Mouse (Mus musculus) embryonic fibroblast, embryonic 13.5 days (primary cell): ENCODE measurements around the gene Cdkn2d. TPM values are rescaled to one million over a fixed set of nuclear protein-coding genes. Genes with fewer than 3 reads are reported as not detected.

Experiments
- H3K27ac ChIP-seq: 2 replicates; pipeline ENCODE4 v1.5.1; 2012; ENCODE audit warnings: low read length, control low read depth, inconsistent platforms; ENCODE audit not compliant: insufficient read depth
- H3K4me1 ChIP-seq: 2 replicates; pipeline ENCODE4 v1.6.1; 2011; ENCODE audit warnings: low read length; ENCODE audit not compliant: control insufficient read depth, insufficient read depth
- H3K4me3 ChIP-seq: 2 replicates; pipeline ENCODE4 v1.5.1; 2011; ENCODE audit warnings: mild to moderate bottlenecking, control low read depth, low read length; ENCODE audit not compliant: insufficient read depth
- CTCF ChIP-seq: IDR thresholded peaks from 2 replicates; pipeline ENCODE4 v1.5.1; 2011; ENCODE audit warnings: mild to moderate bottlenecking, control low read depth, low read length, moderate library complexity, borderline replicate concordance; ENCODE audit not compliant: insufficient read depth
- POLR2A ChIP-seq: IDR thresholded peaks from 2 replicates; pipeline ENCODE4 v1.6.1; 2011; ENCODE audit warnings: low read depth, mild to moderate bottlenecking, control low read depth, low read length, moderate library complexity
- polyA plus RNA-seq: library from polyadenylated mRNA; stranded (reverse); fragments of >200 nt; gene quantifications from 2 replicates; pipeline ENCODE4 v1.2.4, GENCODE M21; 2011; ENCODE audit warnings: low read depth; ENCODE audit not compliant: missing spikeins, insufficient read length

Cdkn2d gene
- polyA plus RNA-seq, 1 experiment, result 16.5 TPM

DNA sequence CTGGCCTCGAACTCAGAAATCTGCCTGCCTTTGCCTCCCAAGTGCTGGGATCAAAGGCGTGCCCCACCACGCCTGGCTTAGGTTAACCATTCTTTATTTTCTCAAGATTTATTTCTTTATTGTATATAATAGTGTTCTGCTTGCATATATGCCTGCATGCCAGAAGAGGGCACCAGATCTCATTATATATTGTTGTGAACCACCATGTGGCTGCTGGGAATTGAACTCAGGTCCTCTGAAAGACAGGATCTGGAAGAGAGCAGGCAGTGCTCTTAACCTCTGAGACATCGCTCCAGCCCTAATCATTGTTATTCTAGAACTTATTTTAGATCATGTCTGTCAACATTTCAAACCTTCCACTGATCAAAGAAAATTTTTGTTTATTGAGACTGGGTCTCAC, 28.3 kb upstream of the Cdkn2d start:
- Histone ChIP-seq H3K4me1 (no peaks in the 10 kb centered on the region), H3K27ac (no peak overlapping the region), H3K4me3 (no peak overlapping the region)
- no peak for TF ChIP-seq CTCF
- no peak for TF ChIP-seq POLR2A

DNA sequence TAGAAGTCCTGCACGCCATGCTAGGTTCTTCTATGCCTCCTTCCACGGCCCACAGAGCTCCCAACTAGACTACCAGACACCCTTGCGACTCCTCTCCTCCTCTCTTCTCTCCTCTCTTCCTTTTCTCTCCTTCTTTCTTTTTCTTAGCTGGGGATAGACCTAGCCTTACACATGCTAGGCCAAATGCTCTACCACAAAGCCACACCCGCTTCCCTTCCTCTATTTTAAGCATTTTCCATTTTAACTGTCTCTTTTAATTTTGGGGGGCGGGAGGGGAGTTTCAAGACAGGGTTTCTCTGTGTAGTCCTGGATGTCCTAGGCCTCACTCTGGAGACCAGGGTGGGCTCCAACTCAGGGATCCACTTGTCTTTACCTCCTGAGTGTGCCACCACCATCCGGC, 27.6 kb upstream of the Cdkn2d start:
- H3K4me1 ChIP-seq, result no peaks in the 10 kb centered on the region
- H3K4me3 ChIP-seq, result no peak overlapping the region
- no peak for TF ChIP-seq CTCF
- no peak for TF ChIP-seq POLR2A
- no peak overlapping the region for H3K27ac ChIP-seq

DNA sequence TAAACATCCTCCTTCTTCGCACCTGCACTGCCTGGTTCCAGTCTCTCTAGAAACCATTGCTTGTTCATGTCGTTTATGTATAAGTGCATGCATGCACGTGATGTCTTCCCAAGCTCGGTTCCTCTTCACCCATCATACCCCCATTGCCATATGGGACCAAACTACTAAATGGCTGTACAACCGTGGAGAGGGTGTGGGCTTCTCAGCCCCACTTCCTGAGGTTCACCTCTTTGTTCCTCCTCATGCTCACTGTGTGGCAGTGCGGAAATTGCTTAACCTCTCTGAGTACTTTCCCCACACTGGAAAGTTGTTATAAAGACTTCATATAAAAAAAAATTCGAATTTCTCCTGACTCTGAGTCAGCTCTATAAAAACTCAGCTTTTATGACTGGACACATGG, 25.5 kb upstream of the Cdkn2d start:
- TF ChIP-seq POLR2A (no peak), CTCF (no peak)
- Histone ChIP-seq H3K4me3 (no peak overlapping the region), H3K27ac (no peak overlapping the region), H3K4me1 (no peaks in the 10 kb centered on the region)

DNA sequence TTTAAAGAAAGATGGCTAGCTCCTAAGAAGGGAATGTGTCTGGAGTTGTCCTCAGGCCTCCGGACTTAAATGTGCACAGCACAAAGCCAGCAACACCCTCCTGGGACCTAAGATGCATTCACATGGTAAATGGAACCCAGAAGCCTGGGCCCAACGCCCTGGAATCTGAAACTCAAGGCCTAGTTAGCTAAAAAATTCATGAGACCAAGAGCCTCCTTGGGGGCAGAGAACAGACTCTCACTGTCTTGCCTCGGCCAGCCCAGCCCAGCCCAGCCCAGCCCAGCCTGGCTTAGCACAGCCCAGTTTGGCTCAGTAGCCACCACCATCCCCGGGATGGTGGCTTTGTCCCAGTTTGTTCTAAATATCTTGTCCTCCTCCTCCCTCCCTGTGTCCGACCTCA, 24.2 kb upstream of the Cdkn2d start:
- H3K27ac ChIP-seq, result peak overlapping the region; percentile 41
- TF ChIP-seq POLR2A (no peak), CTCF (no peak)
- no peak overlapping the region for H3K4me3 ChIP-seq
- H3K4me1 ChIP-seq, result no peaks in the 10 kb centered on the region

DNA sequence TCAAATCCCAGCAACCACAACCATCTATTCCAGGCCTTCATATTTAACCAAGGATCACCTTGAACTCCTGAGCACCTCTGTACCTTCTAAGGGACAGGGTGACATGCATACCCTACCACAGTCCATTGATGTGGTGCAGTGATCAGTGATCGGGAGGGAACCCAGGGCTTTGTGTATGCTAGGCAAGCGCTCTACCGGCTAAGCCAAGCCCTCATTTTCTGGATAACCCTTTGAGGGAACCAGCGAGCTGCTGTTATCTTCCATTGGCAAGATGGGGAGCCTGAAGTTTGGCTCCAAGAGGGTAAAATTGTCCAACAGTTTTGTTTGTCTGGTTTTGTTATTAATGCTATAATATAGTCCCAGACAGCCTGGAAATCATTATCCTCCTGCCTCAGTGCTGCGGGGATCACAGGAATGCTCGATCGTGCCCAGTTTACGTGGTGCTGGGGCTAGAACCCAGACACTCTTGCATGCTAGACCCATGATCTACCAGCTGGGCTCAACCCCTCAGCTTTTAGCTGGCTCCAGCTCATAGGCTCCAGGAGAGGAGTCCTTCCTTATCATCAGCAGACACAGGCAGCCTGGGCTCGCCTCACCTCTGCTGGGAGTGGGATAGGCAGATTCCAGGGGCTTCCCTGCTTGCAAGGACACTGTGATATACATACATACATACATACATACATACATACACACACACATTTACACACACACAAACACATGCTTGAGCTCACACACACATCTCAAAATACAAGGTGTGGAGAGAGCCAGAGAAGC, 23.3 kb upstream of the Cdkn2d start:
- TF ChIP-seq POLR2A, result no peak
- TF ChIP-seq CTCF, result no peak
- Histone ChIP-seq H3K4me3 (no peak overlapping the region), H3K27ac (peak overlapping the region; percentile 41; the same call in 1 of the 2 replicates), H3K4me1 (no peaks in the 10 kb centered on the region)

DNA sequence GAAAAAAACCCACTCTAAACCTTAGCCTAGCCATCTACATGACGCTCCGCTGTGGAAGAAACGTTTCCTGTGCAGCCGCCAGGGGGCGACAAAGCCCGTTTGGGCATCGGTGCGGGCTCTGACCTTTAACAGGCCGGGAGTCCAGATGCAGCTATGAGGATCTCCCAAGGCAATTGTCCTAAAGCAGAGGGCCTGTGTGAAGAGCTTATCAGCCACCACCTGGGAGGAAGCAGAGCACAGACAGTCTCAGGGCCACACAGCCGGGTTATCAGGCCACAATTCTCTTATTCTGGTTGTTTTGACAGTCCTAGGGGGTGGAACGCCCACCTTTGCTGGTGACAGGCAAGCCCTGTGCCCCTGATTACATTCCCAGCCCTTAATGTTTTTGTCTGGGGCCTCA, 22.2 kb upstream of the Cdkn2d start:
- Histone ChIP-seq H3K27ac (no peak overlapping the region), H3K4me1 (no peaks in the 10 kb centered on the region), H3K4me3 (no peak overlapping the region)
- TF ChIP-seq CTCF (peak; percentile 81), POLR2A (no peak)

DNA sequence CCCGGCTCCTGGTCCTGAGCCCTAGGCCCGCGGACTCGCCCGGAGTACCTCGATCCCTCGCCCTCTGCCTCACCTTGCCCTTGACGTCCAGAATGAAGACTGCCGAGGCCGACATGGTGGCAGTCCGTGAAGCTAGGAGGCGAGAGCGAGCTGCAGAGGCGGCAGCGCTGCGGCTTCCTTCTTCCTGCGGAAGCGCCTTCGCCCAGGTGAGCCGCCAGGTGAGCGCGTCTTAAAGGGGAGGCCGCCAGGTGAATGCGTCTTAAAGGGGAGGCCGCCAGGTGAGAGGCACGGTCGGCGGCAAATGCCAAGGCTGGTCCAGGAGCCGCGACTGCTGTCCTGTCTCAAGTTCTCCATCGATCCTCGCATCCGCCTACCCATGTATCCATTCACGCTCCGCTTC, 20.9 kb upstream of the Cdkn2d start, which contains the start of gene Ap1m2:
Ap1m2 (minus strand) TSS at position 204 of the 400 bp plus-strand sequence.
- no peak for TF ChIP-seq CTCF
- TF ChIP-seq POLR2A, result no peak
- Histone ChIP-seq H3K27ac (no peak within 1 kb of the TSS), H3K4me3 (no peak within 1 kb of the TSS), H3K4me1 (no peaks in the 10 kb centered on the region)

DNA sequence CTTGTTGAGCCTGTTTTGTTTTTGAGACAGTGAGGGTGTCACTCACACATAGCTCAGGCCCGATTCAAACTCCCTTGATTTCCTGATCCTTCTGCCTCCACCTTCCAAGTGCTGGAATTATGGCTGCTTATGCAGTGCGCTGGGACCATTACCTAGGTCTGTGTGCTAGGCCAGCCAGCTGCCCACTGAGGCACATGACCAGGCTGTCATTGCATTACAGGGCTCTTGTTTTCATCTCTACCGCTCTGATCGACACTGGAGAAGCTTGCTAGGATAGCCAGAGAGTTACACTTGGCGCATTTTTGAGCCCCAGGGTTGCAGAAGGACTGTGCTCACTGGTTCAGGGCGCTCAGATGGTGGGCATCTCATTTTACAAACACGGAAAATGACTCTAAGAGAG, 20.5 kb upstream of the Cdkn2d start:
- Histone ChIP-seq H3K4me3 (no peak overlapping the region), H3K27ac (no peak overlapping the region), H3K4me1 (no peaks in the 10 kb centered on the region)
- TF ChIP-seq POLR2A (no peak), CTCF (no peak)

DNA sequence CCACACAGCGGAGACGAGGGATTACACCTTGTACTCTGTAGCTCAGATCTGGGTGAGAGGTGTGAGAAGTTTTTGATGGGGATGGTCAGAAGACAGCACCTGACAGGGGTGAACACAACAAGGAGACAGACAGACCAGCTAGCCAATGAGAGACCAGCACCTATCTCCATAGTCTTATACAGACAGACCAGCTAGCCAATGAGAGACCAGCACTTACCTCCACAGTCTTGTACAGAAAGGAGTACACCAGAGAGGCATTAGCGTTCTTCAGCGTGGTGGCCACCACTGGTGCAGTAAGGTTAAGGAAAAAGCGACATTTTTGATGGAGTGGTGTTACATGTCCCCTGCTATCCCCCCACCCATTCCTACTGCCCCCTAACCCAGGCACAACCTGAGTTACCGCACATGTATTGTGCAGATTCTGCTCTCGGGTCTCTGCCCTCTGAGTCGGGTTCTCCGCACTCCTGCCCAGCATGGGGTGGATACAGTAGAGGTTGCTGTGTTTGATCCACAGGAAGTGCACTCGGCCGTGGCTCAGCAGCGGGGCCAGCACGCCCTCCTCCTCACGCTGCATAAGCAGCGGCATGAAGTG, 18.0 kb upstream of the Cdkn2d start:
- H3K4me1 ChIP-seq, result no peaks in the 10 kb centered on the region
- H3K4me3 ChIP-seq, result no peak overlapping the region
- H3K27ac ChIP-seq, result no peak overlapping the region
- TF ChIP-seq CTCF (no peak), POLR2A (no peak)

DNA sequence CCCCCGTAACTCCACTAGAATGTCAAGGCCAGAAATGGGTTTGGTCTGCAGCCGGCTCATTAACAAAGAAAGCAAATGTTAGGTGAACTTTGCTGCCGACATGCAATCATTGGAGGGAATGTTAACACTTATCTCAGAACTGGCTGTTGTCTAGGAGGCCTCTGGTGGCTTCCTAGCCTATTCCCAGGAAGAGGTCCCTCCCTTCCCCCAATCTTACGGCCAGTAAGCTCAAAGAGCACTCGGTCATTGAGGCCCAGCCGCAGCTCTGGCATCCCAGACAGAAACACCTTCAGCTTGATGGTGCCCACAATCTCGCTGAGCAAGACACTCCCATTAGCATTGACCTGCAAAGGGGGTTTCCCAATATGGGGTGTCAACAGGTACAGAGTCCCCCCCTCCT, 13.9 kb upstream of the Cdkn2d start:
- Histone ChIP-seq H3K4me1 (no peaks in the 10 kb centered on the region), H3K4me3 (no peak overlapping the region), H3K27ac (no peak overlapping the region)
- TF ChIP-seq CTCF (no peak), POLR2A (no peak)

DNA sequence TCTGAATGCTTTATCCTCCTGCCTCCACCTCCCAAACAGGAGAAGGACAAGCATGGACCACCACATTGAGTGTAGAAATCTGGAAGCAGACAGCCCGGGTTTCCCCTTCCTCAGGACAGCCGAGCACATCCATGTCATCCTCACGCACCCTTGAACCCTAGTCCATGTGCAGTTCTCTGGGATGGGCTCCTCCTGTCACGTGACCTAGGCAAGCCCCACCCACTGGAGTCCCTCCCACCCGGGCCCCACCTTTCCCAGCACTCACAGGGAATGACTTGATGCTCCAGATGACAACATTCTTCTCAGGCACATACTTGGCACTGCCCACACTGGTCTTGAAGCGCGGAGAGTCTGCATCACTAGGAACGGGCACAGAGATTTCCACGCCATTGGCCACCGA, 7.8 kb upstream of the Cdkn2d start:
- no peaks in the 10 kb centered on the region for H3K4me1 ChIP-seq
- TF ChIP-seq CTCF, result no peak
- TF ChIP-seq POLR2A, result no peak
- no peak overlapping the region for H3K4me3 ChIP-seq
- H3K27ac ChIP-seq, result no peak overlapping the region
